8 mouse cellular contexts compared by ENCODE assay signal in genomic region chr17:24548921-24549617, GRCm38 (mm10). TPM values are rescaled to one million over a fixed set of nuclear protein-coding genes. Genes with fewer than 3 reads are reported as not detected.
DNase-seq lines count a peak whose midpoint lies in the region; ATAC-seq and TF ChIP-seq lines count a peak whose summit lies in the region.

No protein-coding gene starts in this region.

- H3K9ac ChIP-seq in hindbrain, embryonic 14.5 days, result 0 out of 2 replicates have a peak overlapping the region, but pooled peaks have one; percentile 1
- H3K9ac ChIP-seq in limb, embryonic 14.5 days (ENCODE audit: low read depth, low read length, severe bottlenecking), result peak overlapping the region; percentile 21
- peak overlapping the region; percentile 32; the same call in 1 of the 2 replicates for H3K9ac ChIP-seq in midbrain, embryonic 13.5 days (replicated peaks)
- H3K9ac ChIP-seq in stomach, postnatal 0 days (ENCODE audit: low read length), result peak overlapping the region; percentile 52

- no peaks in the 10 kb centered on the region for H3K9me3 ChIP-seq in hindbrain, embryonic 14.5 days (ENCODE audit: control insufficient read depth, low read length)
- H3K9me3 ChIP-seq in limb, embryonic 14.5 days (ENCODE audit: control insufficient read depth, low read length), result no peaks in the 10 kb centered on the region
- H3K9me3 ChIP-seq in midbrain, embryonic 13.5 days, result no peaks in the 10 kb centered on the region
- H3K9me3 ChIP-seq in stomach, postnatal 0 days (ENCODE audit: control insufficient read depth, low read length), result no peaks in the 10 kb centered on the region

- H3K4me1 ChIP-seq in hindbrain, embryonic 14.5 days (replicated peaks; ENCODE audit: control insufficient read depth, insufficient read depth, low read length), result peaks cover 25% of the 10 kb centered on the region
- peaks cover 19% of the 10 kb centered on the region for H3K4me1 ChIP-seq in limb, embryonic 14.5 days (ENCODE audit: control insufficient read depth, insufficient read depth, low read length)
- H3K4me1 ChIP-seq in midbrain, embryonic 13.5 days (replicated peaks), result peaks cover 40% of the 10 kb centered on the region
- no peaks in the 10 kb centered on the region for H3K4me1 ChIP-seq in stomach, postnatal 0 days (replicated peaks; ENCODE audit: control insufficient read depth, insufficient read depth)

- peak overlapping the region; percentile 70 for H3K4me2 ChIP-seq in hindbrain, embryonic 14.5 days (replicated peaks)
- peak overlapping the region; percentile 85 for H3K4me2 ChIP-seq in limb, embryonic 14.5 days (replicated peaks; ENCODE audit: low read depth, low read length, severe bottlenecking)
- peak overlapping the region; percentile 86 for H3K4me2 ChIP-seq in midbrain, embryonic 13.5 days (replicated peaks)
- peak overlapping the region; percentile 80 for H3K4me2 ChIP-seq in stomach, postnatal 0 days (replicated peaks; ENCODE audit: low read depth)

- H3K4me3 ChIP-seq in hindbrain, embryonic 14.5 days (replicated peaks; ENCODE audit: low read length), result peak overlapping the region; percentile 83
- peak overlapping the region; percentile 69 for H3K4me3 ChIP-seq in limb, embryonic 14.5 days (replicated peaks; ENCODE audit: low read length)
- H3K4me3 ChIP-seq in midbrain, embryonic 13.5 days (replicated peaks), result peak overlapping the region; percentile 65
- H3K4me3 ChIP-seq in stomach, postnatal 0 days (ENCODE audit: low read depth, low read length), result peak overlapping the region; percentile 94

- peak overlapping the region; percentile 33; the same call in 1 of the 2 replicates for H3K27ac ChIP-seq in hindbrain, embryonic 14.5 days
- H3K27ac ChIP-seq in limb, embryonic 14.5 days (replicated peaks; ENCODE audit: low read depth, low read length), result peak overlapping the region; percentile 72
- H3K27ac ChIP-seq in midbrain, embryonic 13.5 days, result peak overlapping the region; percentile 95; the same call in 1 of the 2 replicates
- H3K27ac ChIP-seq in stomach, postnatal 0 days (replicated peaks), result peak overlapping the region; percentile 83

- 7% methylated on average over 23 of the region's 23 CpGs for WGBS in hindbrain, embryonic 14.5 days
- 3% methylated on average over 23 of the region's 23 CpGs for WGBS in limb, embryonic 14.5 days
- WGBS in midbrain, embryonic 13.5 days, result 7% methylated on average over 23 of the region's 23 CpGs
- WGBS in stomach, postnatal 0 days, result 2% methylated on average over 23 of the region's 23 CpGs

- TF ChIP-seq EP300 in stomach, postnatal 0 days (optimal IDR thresholded peaks at IDR 0.05), result no peak

- TF ChIP-seq CTCF in stomach, postnatal 0 days (IDR thresholded peaks at IDR 0.05; ENCODE audit: low read depth), result no peak

- H3K36me3 ChIP-seq in hindbrain, embryonic 14.5 days (replicated peaks; ENCODE audit: control insufficient read depth, insufficient read depth), result 0 out of 2 replicates have a peak, but pooled peaks cover 4% of the 10 kb centered on the region
- no peaks in the 10 kb centered on the region for H3K36me3 ChIP-seq in limb, embryonic 14.5 days (ENCODE audit: control insufficient read depth, insufficient read depth, low read length)
- no peaks in the 10 kb centered on the region for H3K36me3 ChIP-seq in midbrain, embryonic 13.5 days
- no peaks in the 10 kb centered on the region for H3K36me3 ChIP-seq in stomach, postnatal 0 days (ENCODE audit: control insufficient read depth, insufficient read depth, low read length)

- no peak for TF ChIP-seq POLR2A in limb, embryonic 14.5 days (IDR thresholded peaks at IDR 0.05; ENCODE audit: borderline replicate concordance, extremely low read depth, insufficient read depth, insufficient read length)

- DNase-seq in gastrocnemius, adult 8-10 months (ENCODE audit: low spot score in 2 of 2), result peak; percentile 30 to 41
- no peak for DNase-seq in gastrocnemius, postnatal 25 days
- peak; percentile 79 to 83 for DNase-seq in adrenal gland, postnatal 36 days
- no peak for DNase-seq in hindbrain, embryonic 14.5 days (ENCODE audit: low spot score)
- peak; percentile 66 for DNase-seq in limb, embryonic 14.5 days (ENCODE audit: low spot score)
- peak; percentile 86 for DNase-seq in stomach, postnatal 0 days (ENCODE audit: low spot score)

- H3K27me3 ChIP-seq in hindbrain, embryonic 14.5 days (ENCODE audit: control insufficient read depth, insufficient read depth, low read length), result peaks cover 7% of the 10 kb centered on the region
- no peaks in the 10 kb centered on the region for H3K27me3 ChIP-seq in limb, embryonic 14.5 days (ENCODE audit: control insufficient read depth, insufficient read depth, low read length)
- peaks cover 15% of the 10 kb centered on the region for H3K27me3 ChIP-seq in midbrain, embryonic 13.5 days
- no peaks in the 10 kb centered on the region for H3K27me3 ChIP-seq in stomach, postnatal 0 days (ENCODE audit: control insufficient read depth, insufficient read depth, low read length)

- ATAC-seq in erythroid progenitor cell, adult 5-6 weeks (replicated peaks; ENCODE audit: low FRiP score, poor library complexity, severe bottlenecking), result peak; percentile 64
- ATAC-seq in hindbrain, embryonic 14.5 days (ENCODE audit: low FRiP score), result no peak
- no peak; the same call in 1 of the 2 replicates for ATAC-seq in limb, embryonic 14.5 days (ENCODE audit: low FRiP score, low read depth)
- ATAC-seq in midbrain, embryonic 13.5 days, result peak; percentile 22
- peak; percentile 38 for ATAC-seq in stomach, postnatal 0 days (ENCODE audit: low FRiP score, low TSS enrichment)

RNA-seq across cellular contexts. Expression of gene Pkd1, which starts 0.6 kb away (rescaled TPM):
- 10 to 100 TPM; 14.6 to 20.4 (median 19.0) TPM for total RNA-seq in gastrocnemius, adult 8-10 months (2022)
- total RNA-seq in gastrocnemius, postnatal 25 days (2021), result 10 to 100 TPM; 20.2 to 21.1 TPM
- 10 to 100 TPM; 46.9 to 49.1 TPM for total RNA-seq in adrenal gland, postnatal 36 days (2021)
- total RNA-seq in erythroid progenitor cell, adult 5-6 weeks (2015; ENCODE audit: low replicate concordance), result 11.3 and 11.9 TPM in 2 replicates
- total RNA-seq in erythroid progenitor cell, adult 5-6 weeks (2017; ENCODE audit: low replicate concordance), result 11.7 and 22.5 TPM in 2 replicates
- 28.4 and 30.4 TPM in 2 replicates for polyA plus RNA-seq in hindbrain, embryonic 14.5 days (2014; fragmentation: Nextera tagmentation; extraction: Ambion mirVana)
- 73.6 and 106 TPM in 2 replicates for polyA plus RNA-seq in limb, embryonic 14.5 days (2012; rRNA removed)
- 49.1 and 50.5 TPM in 2 replicates for polyA plus RNA-seq in limb, embryonic 14.5 days (2014; fragmentation: Nextera tagmentation; extraction: Ambion mirVana)
- polyA plus RNA-seq in midbrain, embryonic 13.5 days (2015; fragmentation: Nextera tagmentation; extraction: Ambion mirVana), result 17.7 and 19.4 TPM in 2 replicates
- 10.9 and 12.3 TPM in 2 replicates for polyA plus RNA-seq in stomach, postnatal 0 days (2015; fragmentation: Nextera tagmentation; extraction: Ambion mirVana)

RNA-seq across cellular contexts. Expression of gene Rab26, which starts 15.1 kb away (rescaled TPM):
- total RNA-seq in gastrocnemius, adult 8-10 months (2022), result under 1 TPM in 1 of 4 experiments, not detected in 3; 0.27 TPM
- total RNA-seq in gastrocnemius, postnatal 25 days (2021), result under 1 TPM in 1 of 2 experiments, not detected in 1; 0.23 TPM
- 1 to 10 TPM in 1 of 2 experiments, under 1 TPM in 1; 0.70 to 1.3 TPM for total RNA-seq in adrenal gland, postnatal 36 days (2021)
- 1.1 TPM in 1 of 2 replicates, not detected in the other for total RNA-seq in erythroid progenitor cell, adult 5-6 weeks (2015; ENCODE audit: low replicate concordance)
- not detected in 2 replicates for total RNA-seq in erythroid progenitor cell, adult 5-6 weeks (2017; ENCODE audit: low replicate concordance)
- 4.2 and 5.6 TPM in 2 replicates for polyA plus RNA-seq in hindbrain, embryonic 14.5 days (2014; fragmentation: Nextera tagmentation; extraction: Ambion mirVana)
- polyA plus RNA-seq in limb, embryonic 14.5 days (2012; rRNA removed), result 2.0 and 3.0 TPM in 2 replicates
- 4.1 and 6.1 TPM in 2 replicates for polyA plus RNA-seq in limb, embryonic 14.5 days (2014; fragmentation: Nextera tagmentation; extraction: Ambion mirVana)
- polyA plus RNA-seq in midbrain, embryonic 13.5 days (2015; fragmentation: Nextera tagmentation; extraction: Ambion mirVana), result 2.9 TPM in 2 replicates
- polyA plus RNA-seq in stomach, postnatal 0 days (2015; fragmentation: Nextera tagmentation; extraction: Ambion mirVana), result 0.82 and 0.85 TPM in 2 replicates

RNA-seq across cellular contexts. Expression of gene Traf7, which starts 21.3 kb away (rescaled TPM):
- total RNA-seq in gastrocnemius, adult 8-10 months (2022), result 10 to 100 TPM; 25.0 to 28.2 (median 26.2) TPM
- total RNA-seq in gastrocnemius, postnatal 25 days (2021), result 10 to 100 TPM; 33.2 to 36.7 TPM
- 100 to 1,000 TPM in 1 of 2 experiments, 10 to 100 TPM in 1; 94.7 to 118 TPM for total RNA-seq in adrenal gland, postnatal 36 days (2021)
- 49.0 and 54.1 TPM in 2 replicates for total RNA-seq in erythroid progenitor cell, adult 5-6 weeks (2015; ENCODE audit: low replicate concordance)
- 73.9 and 83.1 TPM in 2 replicates for total RNA-seq in erythroid progenitor cell, adult 5-6 weeks (2017; ENCODE audit: low replicate concordance)
- 75.0 and 82.8 TPM in 2 replicates for polyA plus RNA-seq in hindbrain, embryonic 14.5 days (2014; fragmentation: Nextera tagmentation; extraction: Ambion mirVana)
- polyA plus RNA-seq in limb, embryonic 14.5 days (2012; rRNA removed), result 308 and 376 TPM in 2 replicates
- 81.3 and 91.0 TPM in 2 replicates for polyA plus RNA-seq in limb, embryonic 14.5 days (2014; fragmentation: Nextera tagmentation; extraction: Ambion mirVana)
- polyA plus RNA-seq in midbrain, embryonic 13.5 days (2015; fragmentation: Nextera tagmentation; extraction: Ambion mirVana), result 97.3 and 106 TPM in 2 replicates
- polyA plus RNA-seq in stomach, postnatal 0 days (2015; fragmentation: Nextera tagmentation; extraction: Ambion mirVana), result 41.8 and 42.6 TPM in 2 replicates

Comparison
In these comparisons a context has a peak if more than half of its experiments do, and no peak if none do; other contexts are left out.
1. DNase-seq: peak in gastrocnemius, adult 8-10 months (2 of 2), adrenal gland, postnatal 36 days (2 of 2), limb, embryonic 14.5 days (single experiment) and stomach, postnatal 0 days (single experiment); none in gastrocnemius, postnatal 25 days (single experiment) and hindbrain, embryonic 14.5 days (single experiment).
2. ATAC-seq: peak in erythroid progenitor cell, adult 5-6 weeks (single experiment), midbrain, embryonic 13.5 days (single experiment) and stomach, postnatal 0 days (single experiment); none in hindbrain, embryonic 14.5 days (single experiment) and limb, embryonic 14.5 days (single experiment).
3. H3K27ac ChIP-seq: peak in every context shown above with its lines; median percentile 95 in midbrain, embryonic 13.5 days; 83 in stomach, postnatal 0 days; 72 in limb, embryonic 14.5 days; 33 in hindbrain, embryonic 14.5 days.
4. H3K9ac ChIP-seq: peak in every context shown above with its lines; median percentile 52 in stomach, postnatal 0 days; 32 in midbrain, embryonic 13.5 days; 21 in limb, embryonic 14.5 days; 1 in hindbrain, embryonic 14.5 days.
5. Peak in every context shown above with its lines, with median percentiles within 50 percentile points of each other: H3K4me2 ChIP-seq and H3K4me3 ChIP-seq.